In genomic region chr3:40200174-40200573, GRCm38 (mm10) we compare ENCODE assay signal across 16 mouse cellular contexts.
"Had no signal": no experiment of that assay in that cellular context is flagged by ENCODE, and none has a peak within 500 bp of the region (broad histone marks: within the 10 kb centered on the region; RNA-seq: fewer than 3 reads in every experiment).

No protein-coding gene starts in this region.

- H3K27me3 ChIP-seq: neural tube, embryonic 13.5 days; neural tube, embryonic 15.5 days; stomach, embryonic 15.5 days had no signal

- H3K9ac ChIP-seq: neural tube, embryonic 13.5 days; neural tube, embryonic 15.5 days; stomach, embryonic 15.5 days had no signal

- DNase-seq: retina, postnatal 1 day; right cerebral cortex, adult 18-20 months; right cerebral cortex, postnatal 14 days; right cerebral cortex, postnatal 25 days; right cerebral cortex, postnatal 4 days; spleen, adult 18-20 months; thymus, adult 18-20 months; thymus, adult 2 months; thymus, postnatal 14 days; thymus, postnatal 25 days; thymus, postnatal 36 days; thymus, postnatal 4 days had no signal

- H3K4me1 ChIP-seq: neural tube, embryonic 13.5 days; neural tube, embryonic 15.5 days; stomach, embryonic 15.5 days had no signal

- H3K9me3 ChIP-seq: neural tube, embryonic 13.5 days; neural tube, embryonic 15.5 days; stomach, embryonic 15.5 days had no signal

- H3K4me2 ChIP-seq: neural tube, embryonic 13.5 days; neural tube, embryonic 15.5 days; stomach, embryonic 15.5 days had no signal

- H3K4me3 ChIP-seq: neural tube, embryonic 13.5 days; neural tube, embryonic 15.5 days; stomach, embryonic 15.5 days had no signal

- H3K36me3 ChIP-seq: neural tube, embryonic 13.5 days; neural tube, embryonic 15.5 days; stomach, embryonic 15.5 days had no signal

- H3K27ac ChIP-seq: neural tube, embryonic 13.5 days; neural tube, embryonic 15.5 days; stomach, embryonic 15.5 days; stomach, postnatal 0 days had no signal
